Mouse (Mus musculus) midbrain, embryonic 10.5 days (tissue): ENCODE measurements around the gene Iars2. TPM values are rescaled to one million over a fixed set of nuclear protein-coding genes. Genes with fewer than 3 reads are reported as not detected.
A peak's percentile ranks its signal among the peaks of the same experiment; 100 is the strongest.

Experiments used
- DNase-seq: peaks from one replicate; pipeline ENCODE4 v3.0.0-alpha.2; 2017; ENCODE audit warnings: low spot score
- H3K27ac ChIP-seq: fragments of 300-500 bp; sonication (generic); replicated peaks from 2 replicates; pipeline ENCODE4 v1.5.1; 2016; ENCODE audit warnings: mild to moderate bottlenecking
- H3K27me3 ChIP-seq: fragments of 300-500 bp; sonication (generic); 2 replicates; pipeline ENCODE4 v1.6.1; 2016; ENCODE audit warnings: low read depth, mild to moderate bottlenecking; ENCODE audit not compliant: poor library complexity, severe bottlenecking
- H3K36me3 ChIP-seq: fragments of 300-500 bp; sonication (generic); 2 replicates; pipeline ENCODE4 v1.6.1; 2016; ENCODE audit warnings: mild to moderate bottlenecking, moderate library complexity
- H3K4me1 ChIP-seq: fragments of 300-500 bp; sonication (generic); 2 replicates; pipeline ENCODE4 v1.6.1; 2016
- H3K4me3 ChIP-seq: fragments of 300-500 bp; sonication (generic); 2 replicates; pipeline ENCODE4 v1.5.1; 2016; ENCODE audit warnings: mild to moderate bottlenecking, moderate library complexity
- H3K9me3 ChIP-seq: fragments of 300-500 bp; sonication (generic); replicated peaks from 2 replicates; pipeline ENCODE4 v1.6.1; 2016; ENCODE audit warnings: mild to moderate bottlenecking
- WGBS: fragments of 180-500 bp; shearing (Covaris S2); methylation state at CpG from one replicate; pipeline ENCODE4 v1.1.7; 2016; 5-methylcytosine and 5-hydroxymethylcytosine counted together
- polyA plus RNA-seq: library from polyadenylated mRNA; unstranded; fragments of >200 nt; fragmentation: Nextera tagmentation; extraction: Ambion mirVana; gene quantifications from 2 replicates; pipeline ENCODE4 v1.2.1, GENCODE M21; 2016

Gene Iars2
- 25.0 and 25.7 TPM in 2 replicates for polyA plus RNA-seq

GRCm38 (mm10) chr1:185328721-185329610 lies at the start of gene Iars2:
Iars2 (minus strand) TSS chr1:185329396.
- WGBS = under 1% methylated on average over 76 of the region's 76 CpGs

GRCm38 (mm10) chr1:185377429-185377828 lies 48.2 kb upstream of the Iars2 start:
- Histone ChIP-seq H3K27me3 (no peaks in the 10 kb centered on the region), H3K4me3 (no peak overlapping the region), H3K4me1 (no peaks in the 10 kb centered on the region), H3K27ac (no peak overlapping the region), H3K9me3 (no peaks in the 10 kb centered on the region), H3K36me3 (peaks cover 98% of the 10 kb centered on the region)
- no peak for DNase-seq
- 91% methylated on average over 2 of the region's 2 CpGs for WGBS

More at GRCm38 (mm10) chr1:185328721-185329610, at the start of gene Iars2:
- H3K9me3 ChIP-seq = no peaks in the 10 kb centered on the region
- no peaks in the 10 kb centered on the region for H3K27me3 ChIP-seq
- H3K36me3 ChIP-seq = peaks cover 32% of the 10 kb centered on the region
- H3K4me1 ChIP-seq = peaks cover 36% of the 10 kb centered on the region
- peak; percentile 93 for DNase-seq
- H3K27ac ChIP-seq = peak within 1 kb of the TSS; percentile 97
- H3K4me3 ChIP-seq = peak within 1 kb of the TSS; percentile 95

GRCm38 (mm10) chr1:185376390-185376789 lies 47.2 kb upstream of the Iars2 start:
- peaks cover 98% of the 10 kb centered on the region for H3K36me3 ChIP-seq
- H3K4me3 ChIP-seq = no peak overlapping the region
- no peaks in the 10 kb centered on the region for H3K4me1 ChIP-seq
- H3K27ac ChIP-seq = no peak overlapping the region
- no peak for DNase-seq
- H3K9me3 ChIP-seq = no peaks in the 10 kb centered on the region
- H3K27me3 ChIP-seq = no peaks in the 10 kb centered on the region

GRCm38 (mm10) chr1:185369979-185370378 lies 40.8 kb upstream of the Iars2 start:
- H3K9me3 ChIP-seq = no peaks in the 10 kb centered on the region
- 97% methylated on average over 6 of the region's 6 CpGs for WGBS
- no peaks in the 10 kb centered on the region for H3K27me3 ChIP-seq
- H3K36me3 ChIP-seq = peaks cover 73% of the 10 kb centered on the region
- H3K4me3 ChIP-seq = no peak overlapping the region
- no peak for DNase-seq
- H3K4me1 ChIP-seq = peaks cover 6% of the 10 kb centered on the region
- no peak overlapping the region for H3K27ac ChIP-seq

GRCm38 (mm10) chr1:185367383-185367782 lies 38.2 kb upstream of the Iars2 start:
- Histone ChIP-seq H3K4me1 (peaks cover 20% of the 10 kb centered on the region), H3K27me3 (no peaks in the 10 kb centered on the region), H3K4me3 (no peak overlapping the region), H3K27ac (no peak overlapping the region), H3K36me3 (peaks cover 48% of the 10 kb centered on the region), H3K9me3 (no peaks in the 10 kb centered on the region)
- 89% methylated on average over 6 of the region's 6 CpGs for WGBS
- DNase-seq = no peak

GRCm38 (mm10) chr1:185364183-185364540 lies 35.0 kb upstream of the Iars2 start:
- WGBS = 49% methylated on average over 6 of the region's 6 CpGs
- Histone ChIP-seq H3K4me3 (peak overlapping the region; percentile 93), H3K36me3 (peaks cover 20% of the 10 kb centered on the region), H3K27me3 (no peaks in the 10 kb centered on the region), H3K4me1 (peaks cover 29% of the 10 kb centered on the region), H3K9me3 (no peaks in the 10 kb centered on the region), H3K27ac (0 out of 2 replicates have a peak overlapping the region, but pooled peaks have one; percentile 13)
- no peak for DNase-seq

- Histone ChIP-seq H3K4me1 (peaks cover 29% of the 10 kb centered on the region), H3K36me3 (peaks cover 21% of the 10 kb centered on the region), H3K27me3 (no peaks in the 10 kb centered on the region), H3K4me3 (peak overlapping the region; percentile 93), H3K27ac (peak overlapping the region; percentile 94), H3K9me3 (no peaks in the 10 kb centered on the region)
- 7% methylated on average over 22 of the region's 22 CpGs for WGBS
- peak; percentile 58 for DNase-seq
These were observed 34.5 kb upstream of the Iars2 start for GRCm38 (mm10) chr1:185363526-185364182.

- Histone ChIP-seq H3K4me3 (peak within 1 kb of the TSS; percentile 93), H3K9me3 (no peaks in the 10 kb centered on the region), H3K36me3 (peaks cover 18% of the 10 kb centered on the region), H3K27ac (peak within 1 kb of the TSS; percentile 94), H3K27me3 (no peaks in the 10 kb centered on the region), H3K4me1 (peaks cover 29% of the 10 kb centered on the region)
- WGBS = under 1% methylated on average over 92 of the region's 92 CpGs
- DNase-seq = peak; percentile 99
These were observed 33.7 kb upstream of the Iars2 start, which contains the start of gene Eprs for GRCm38 (mm10) chr1:185362677-185363520. Eprs (plus strand) TSS chr1:185363044.

GRCm38 (mm10) chr1:185358211-185358610 lies 29.0 kb upstream of the Iars2 start:
- H3K36me3 ChIP-seq = peaks cover 53% of the 10 kb centered on the region

GRCm38 (mm10) chr1:185356246-185356645 lies 27.1 kb upstream of the Iars2 start:
- no peaks in the 10 kb centered on the region for H3K4me1 ChIP-seq
- H3K36me3 ChIP-seq = peaks cover 70% of the 10 kb centered on the region
- H3K9me3 ChIP-seq = no peaks in the 10 kb centered on the region
- no peak overlapping the region for H3K27ac ChIP-seq
- WGBS = 98% methylated on average over 8 of the region's 8 CpGs
- DNase-seq = no peak
- H3K27me3 ChIP-seq = no peaks in the 10 kb centered on the region
- no peak overlapping the region for H3K4me3 ChIP-seq

More at GRCm38 (mm10) chr1:185358211-185358610, 29.0 kb upstream of the Iars2 start:
- 86% methylated on average over 4 of the region's 4 CpGs for WGBS
- DNase-seq = no peak
- no peaks in the 10 kb centered on the region for H3K9me3 ChIP-seq
- no peak overlapping the region for H3K4me3 ChIP-seq
- H3K4me1 ChIP-seq = peaks cover 10% of the 10 kb centered on the region
- H3K27ac ChIP-seq = no peak overlapping the region
- H3K27me3 ChIP-seq = no peaks in the 10 kb centered on the region

- H3K4me1 ChIP-seq = no peaks in the 10 kb centered on the region
- 91% methylated on average over 4 of the region's 4 CpGs for WGBS
- no peak overlapping the region for H3K4me3 ChIP-seq
- no peaks in the 10 kb centered on the region for H3K9me3 ChIP-seq
- peaks cover 85% of the 10 kb centered on the region for H3K36me3 ChIP-seq
- no peak for DNase-seq
- H3K27me3 ChIP-seq = no peaks in the 10 kb centered on the region
- no peak overlapping the region for H3K27ac ChIP-seq
These were observed 25.5 kb upstream of the Iars2 start for GRCm38 (mm10) chr1:185354731-185355130.

GRCm38 (mm10) chr1:185353351-185353750 lies 24.2 kb upstream of the Iars2 start:
- DNase-seq = no peak
- H3K36me3 ChIP-seq = peaks cover 93% of the 10 kb centered on the region
- H3K9me3 ChIP-seq = no peaks in the 10 kb centered on the region
- WGBS = 95% methylated on average over 8 of the region's 8 CpGs
- no peak overlapping the region for H3K4me3 ChIP-seq
- no peak overlapping the region for H3K27ac ChIP-seq
- no peaks in the 10 kb centered on the region for H3K4me1 ChIP-seq
- H3K27me3 ChIP-seq = no peaks in the 10 kb centered on the region
